Mouse (Mus musculus): ENCODE data around the gene Irgc1. TPM values are rescaled to one million over a fixed set of nuclear protein-coding genes. Genes with fewer than 3 reads are reported as not detected.
"Not testable (repeated sequence)": the region's sequence is repeated elsewhere in the genome, so short reads cannot be mapped to it uniquely, and the experiment has no call there.

Irgc1 gene
- polyA plus RNA-seq, 1 experiment, result not detected

DNA sequence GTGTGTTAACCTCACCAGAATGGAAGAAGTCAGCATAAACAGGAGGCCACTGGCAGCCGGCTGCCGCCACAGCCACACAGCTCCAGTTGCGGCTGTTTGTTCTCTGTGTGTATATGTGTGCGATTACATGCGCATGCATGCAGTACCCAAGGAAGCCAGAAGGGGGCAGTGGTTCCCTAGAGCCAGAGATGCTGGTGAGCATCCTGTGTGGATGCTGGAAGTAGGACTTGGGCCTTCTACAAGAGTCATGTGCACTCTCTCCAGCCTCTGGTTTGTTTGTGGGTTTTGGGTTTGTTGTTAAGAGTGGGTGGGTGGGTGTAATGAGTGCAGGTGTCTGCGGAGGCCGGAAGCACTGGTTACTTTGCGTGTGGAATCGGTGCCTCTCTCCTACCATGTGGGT lies 49.2 kb downstream of the Irgc1 start:
- H3K36me3 ChIP-seq (ENCODE audit: control insufficient read depth), result peaks cover 80% of the 10 kb centered on the region
- H3K4me1 ChIP-seq (ENCODE audit: control insufficient read depth), result peaks cover 77% of the 10 kb centered on the region

GRCm38 (mm10) chr7:24400489-24400888 lies 51.6 kb downstream of the Irgc1 start:
- Histone ChIP-seq H3K4me3 (replicated peaks) (peak overlapping the region; percentile 72), H3K36me3 (ENCODE audit: control insufficient read depth) (peaks cover 76% of the 10 kb centered on the region), H3K9me3 (ENCODE audit: control insufficient read depth, low read length) (peaks cover 16% of the 10 kb centered on the region), H3K4me1 (ENCODE audit: control insufficient read depth) (peaks cover 80% of the 10 kb centered on the region)
- not testable (repeated sequence) for H3K27me3 ChIP-seq (ENCODE audit: control insufficient read depth)

More for the DNA sequence above, 49.2 kb downstream of the Irgc1 start:
- TF ChIP-seq GATA1 (IDR thresholded peaks at IDR 0.05; ENCODE audit: low read length) (no peak), TAL1 (IDR thresholded peaks at IDR 0.05; ENCODE audit: low read length) (no peak)
- Histone ChIP-seq H3K27me3 (ENCODE audit: control insufficient read depth) (no peaks in the 10 kb centered on the region), H3K4me3 (replicated peaks) (no peak overlapping the region), H3K9me3 (ENCODE audit: control insufficient read depth, low read length) (peaks cover 16% of the 10 kb centered on the region)

DNA sequence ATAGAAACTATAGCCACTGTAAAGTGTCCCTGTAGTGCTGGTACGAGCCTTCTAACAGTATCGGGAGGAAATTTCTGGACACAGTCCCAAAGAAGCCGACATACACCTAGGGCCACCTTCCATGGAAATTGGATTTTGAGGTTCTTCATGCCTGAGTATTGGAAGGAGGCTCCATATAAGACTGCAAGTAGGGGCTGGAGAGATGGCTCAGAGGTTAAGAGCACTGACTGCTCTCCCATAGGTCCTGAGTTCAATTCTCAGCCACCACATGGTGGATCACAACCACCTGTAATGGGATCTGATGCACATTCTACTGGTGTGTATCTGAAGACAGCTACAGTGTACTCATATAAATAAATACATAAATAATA lies 52.0 kb downstream of the Irgc1 start:
- H3K27me3 ChIP-seq (ENCODE audit: control insufficient read depth), result no peaks in the 10 kb centered on the region
- peak overlapping the region; percentile 72 for H3K4me3 ChIP-seq (replicated peaks)
- peaks cover 76% of the 10 kb centered on the region for H3K36me3 ChIP-seq (ENCODE audit: control insufficient read depth)
- peaks cover 84% of the 10 kb centered on the region for H3K4me1 ChIP-seq (ENCODE audit: control insufficient read depth)
- peaks cover 15% of the 10 kb centered on the region for H3K9me3 ChIP-seq (ENCODE audit: control insufficient read depth, low read length)
- TF ChIP-seq GATA1 (IDR thresholded peaks at IDR 0.05; ENCODE audit: low read length) (no peak), TAL1 (IDR thresholded peaks at IDR 0.05; ENCODE audit: low read length) (no peak)

- Histone ChIP-seq H3K4me1 (ENCODE audit: control insufficient read depth) (peaks cover 84% of the 10 kb centered on the region), H3K9me3 (ENCODE audit: control insufficient read depth, low read length) (peaks cover 13% of the 10 kb centered on the region), H3K27me3 (ENCODE audit: control insufficient read depth) (no peaks in the 10 kb centered on the region), H3K4me3 (replicated peaks) (peak within 1 kb of the TSS; percentile 72), H3K36me3 (ENCODE audit: control insufficient read depth) (peaks cover 76% of the 10 kb centered on the region)
- no peak for TF ChIP-seq TAL1 (IDR thresholded peaks at IDR 0.05; ENCODE audit: low read length)
- 0 out of 2 replicates have a peak, but pooled peaks have one; percentile 13 for TF ChIP-seq GATA1 (IDR thresholded peaks at IDR 0.05; ENCODE audit: low read length)
These were observed 52.6 kb downstream of the Irgc1 start, which contains the start of gene Smg9 for GRCm38 (mm10) chr7:24399256-24400081. TSS of gene Smg9 (plus strand) at chr7:24399619.

DNA sequence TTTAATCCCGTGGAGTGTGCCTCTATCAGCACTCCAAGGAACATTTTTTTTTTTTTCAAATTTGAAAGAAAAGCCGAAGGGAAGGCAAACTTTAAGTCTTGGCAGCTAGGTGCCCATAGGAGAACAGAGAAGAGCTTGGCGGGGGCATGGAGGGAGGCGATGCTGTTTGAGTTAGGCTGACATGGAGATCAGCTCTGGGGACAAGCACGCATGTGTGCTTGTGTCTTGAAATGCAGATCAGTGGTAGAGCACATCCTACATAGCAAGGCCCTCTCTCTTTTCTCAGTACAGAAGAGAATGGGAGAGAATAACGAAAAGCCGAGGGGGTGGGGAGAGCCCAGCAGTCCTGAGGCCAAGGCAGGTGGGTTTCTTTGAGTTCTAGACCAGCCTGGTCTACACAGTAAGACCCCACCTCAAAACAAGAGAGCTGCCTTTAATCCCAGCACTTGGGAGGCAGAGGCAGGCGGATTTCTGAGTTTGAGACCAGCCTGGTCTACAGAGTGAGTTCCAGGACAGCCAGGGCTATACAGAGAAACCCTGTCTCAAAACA lies 53.7 kb downstream of the Irgc1 start:
- peaks cover 13% of the 10 kb centered on the region for H3K9me3 ChIP-seq (ENCODE audit: control insufficient read depth, low read length)
- H3K4me3 ChIP-seq (replicated peaks), result peak overlapping the region; percentile 72

GRCm38 (mm10) chr7:24396832-24397231 lies 55.3 kb downstream of the Irgc1 start:
- Histone ChIP-seq H3K36me3 (ENCODE audit: control insufficient read depth) (peaks cover 57% of the 10 kb centered on the region), H3K9me3 (ENCODE audit: control insufficient read depth, low read length) (peaks cover under 1% of the 10 kb centered on the region; the same call in 1 of the 2 replicates), H3K4me3 (replicated peaks) (peak overlapping the region; percentile 62), H3K4me1 (ENCODE audit: control insufficient read depth) (peaks cover 84% of the 10 kb centered on the region), H3K27me3 (ENCODE audit: control insufficient read depth) (no peaks in the 10 kb centered on the region)
- TF ChIP-seq GATA1 (IDR thresholded peaks at IDR 0.05; ENCODE audit: low read length) (peak; percentile 72), TAL1 (IDR thresholded peaks at IDR 0.05; ENCODE audit: low read length) (peak; percentile 78)

More for the DNA sequence above, 53.7 kb downstream of the Irgc1 start:
- no peak for TF ChIP-seq TAL1 (IDR thresholded peaks at IDR 0.05; ENCODE audit: low read length)
- TF ChIP-seq GATA1 (IDR thresholded peaks at IDR 0.05; ENCODE audit: low read length), result no peak
- H3K27me3 ChIP-seq (ENCODE audit: control insufficient read depth), result no peaks in the 10 kb centered on the region
- H3K4me1 ChIP-seq (ENCODE audit: control insufficient read depth), result peaks cover 82% of the 10 kb centered on the region
- H3K36me3 ChIP-seq (ENCODE audit: control insufficient read depth), result peaks cover 69% of the 10 kb centered on the region

DNA sequence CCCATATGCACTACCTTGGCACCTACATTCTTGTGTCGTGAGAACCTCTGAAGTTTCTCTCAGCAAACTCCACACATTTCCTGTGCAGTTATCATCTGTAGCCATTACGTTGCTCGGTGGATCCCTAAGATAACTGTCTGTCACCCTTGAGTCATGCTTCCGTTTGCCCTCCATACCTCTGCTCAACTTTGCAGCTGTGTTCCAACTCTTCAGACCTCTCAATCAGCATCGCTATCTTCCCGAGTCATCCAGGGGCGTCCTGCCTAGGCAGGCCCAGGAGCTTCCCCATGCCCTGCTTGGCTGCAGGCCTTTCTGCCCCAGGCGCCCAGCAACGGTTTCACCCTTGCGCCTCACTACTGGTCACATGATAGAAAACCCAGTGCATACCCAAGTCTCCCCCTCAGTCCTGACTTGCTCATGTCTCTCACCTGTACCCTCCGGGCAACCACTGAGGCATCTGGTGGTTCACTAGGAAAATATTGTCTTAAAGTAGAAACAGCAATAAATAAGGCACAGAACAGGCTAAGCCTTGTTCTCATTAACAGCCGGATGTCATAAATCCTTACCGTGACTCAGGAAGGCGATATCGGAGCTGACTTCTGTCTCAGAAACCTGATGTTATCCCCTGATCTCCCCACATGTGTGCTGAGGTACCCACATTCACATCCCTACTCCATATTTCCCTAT lies 57.5 kb downstream of the Irgc1 start:
- H3K9me3 ChIP-seq (ENCODE audit: control insufficient read depth, low read length), result no peaks in the 10 kb centered on the region
- H3K27me3 ChIP-seq (ENCODE audit: control insufficient read depth), result no peaks in the 10 kb centered on the region
- peaks cover 87% of the 10 kb centered on the region for H3K4me1 ChIP-seq (ENCODE audit: control insufficient read depth)
- peak overlapping the region; percentile 43 for H3K4me3 ChIP-seq (replicated peaks)
- no peak for TF ChIP-seq TAL1 (IDR thresholded peaks at IDR 0.05; ENCODE audit: low read length)
- TF ChIP-seq GATA1 (IDR thresholded peaks at IDR 0.05; ENCODE audit: low read length), result peak; percentile 42; the same call in 1 of the 2 replicates
- H3K36me3 ChIP-seq (ENCODE audit: control insufficient read depth), result peaks cover 44% of the 10 kb centered on the region

- Histone ChIP-seq H3K4me1 (ENCODE audit: control insufficient read depth) (peaks cover 90% of the 10 kb centered on the region), H3K9me3 (ENCODE audit: control insufficient read depth, low read length) (no peaks in the 10 kb centered on the region), H3K36me3 (ENCODE audit: control insufficient read depth) (peaks cover 44% of the 10 kb centered on the region), H3K4me3 (replicated peaks) (peak overlapping the region; percentile 43), H3K27me3 (ENCODE audit: control insufficient read depth) (no peaks in the 10 kb centered on the region)
- TF ChIP-seq GATA1 (IDR thresholded peaks at IDR 0.05; ENCODE audit: low read length) (no peak), TAL1 (IDR thresholded peaks at IDR 0.05; ENCODE audit: low read length) (no peak)
These were observed 58.0 kb downstream of the Irgc1 start for GRCm38 (mm10) chr7:24394054-24394453.

- Histone ChIP-seq H3K9me3 (ENCODE audit: control insufficient read depth, low read length) (no peaks in the 10 kb centered on the region), H3K36me3 (ENCODE audit: control insufficient read depth) (peaks cover 51% of the 10 kb centered on the region), H3K4me3 (replicated peaks) (no peak overlapping the region), H3K27me3 (ENCODE audit: control insufficient read depth) (no peaks in the 10 kb centered on the region), H3K4me1 (ENCODE audit: control insufficient read depth) (peaks cover 91% of the 10 kb centered on the region)
- no peak for TF ChIP-seq TAL1 (IDR thresholded peaks at IDR 0.05; ENCODE audit: low read length)
- no peak for TF ChIP-seq GATA1 (IDR thresholded peaks at IDR 0.05; ENCODE audit: low read length)
These were observed 60.4 kb downstream of the Irgc1 start for GRCm38 (mm10) chr7:24391687-24392086.

Data from erythroblast, embryonic 14.5 days (primary cell).